Mouse (Mus musculus): ENCODE results near the gene Elmsan1.

The Elmsan1 gene

DNA sequence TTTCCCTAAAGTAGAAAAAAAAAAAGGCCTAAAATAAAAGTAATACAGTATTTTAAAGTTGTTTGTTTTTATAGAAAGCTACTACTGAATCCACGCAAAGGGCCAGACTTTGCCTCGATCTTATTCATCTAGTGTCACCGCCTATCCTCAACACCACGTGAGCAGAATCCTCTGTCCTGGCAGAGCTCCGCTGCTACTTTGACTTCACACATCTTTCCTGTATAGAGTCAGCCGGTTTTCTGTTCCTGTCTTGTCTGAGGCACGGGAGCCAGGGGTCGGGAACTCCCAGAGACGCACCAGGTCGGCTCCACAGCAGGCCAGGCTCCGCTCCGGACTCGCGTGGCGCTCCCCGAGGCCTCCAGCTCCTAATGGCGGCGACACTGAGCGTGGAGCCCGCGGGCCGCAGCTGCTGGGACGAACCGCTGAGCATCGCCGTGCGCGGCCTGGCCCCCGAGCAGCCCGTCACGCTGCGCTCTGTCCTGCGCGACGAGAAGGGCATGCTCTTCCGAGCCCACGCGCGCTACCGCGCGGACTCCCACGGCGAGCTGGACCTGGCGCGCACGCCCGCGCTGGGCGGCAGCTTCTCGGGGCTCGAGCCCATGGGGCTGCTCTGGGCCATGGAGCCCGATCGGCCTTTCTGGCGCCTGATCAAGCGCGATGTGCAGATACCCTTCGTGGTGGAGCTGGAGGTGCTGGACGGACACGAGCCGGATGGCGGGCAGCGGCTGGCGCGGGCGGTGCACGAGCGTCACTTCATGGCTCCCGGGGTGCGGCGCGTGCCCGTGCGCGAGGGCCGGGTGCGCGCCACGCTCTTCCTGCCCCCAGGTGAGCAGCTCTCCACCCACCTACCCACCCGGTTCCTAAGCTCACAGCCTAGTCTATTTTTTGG is 117.8 kb downstream of the Elmsan1 start, which contains the start of gene Acot6:
TSS of gene Acot6 (plus strand) at position 51 of the 889 bp plus-strand sequence.
- DNase-seq (ENCODE audit: low spot score) = peak; percentile 44

DNA sequence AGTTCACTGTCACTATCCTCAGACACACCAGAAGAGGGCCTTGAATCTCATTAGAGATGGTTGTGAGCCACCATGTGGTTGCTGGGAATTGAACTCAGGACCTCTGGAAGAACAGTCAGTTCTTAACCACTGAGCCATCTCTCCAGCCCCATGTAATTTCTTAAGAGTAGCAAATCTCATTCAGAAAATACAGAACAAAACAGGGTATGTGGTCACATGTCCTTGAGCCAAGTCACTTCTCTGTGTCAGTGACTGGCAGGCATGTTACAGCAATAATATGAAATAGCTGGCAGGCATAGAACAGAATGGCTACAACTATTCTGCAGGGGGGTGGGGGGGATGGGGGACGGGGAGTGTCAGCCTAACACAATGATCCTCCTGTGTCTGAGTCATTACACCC is 118.6 kb downstream of the Elmsan1 start:
- no peak for DNase-seq (ENCODE audit: low spot score)

- no peak for DNase-seq (ENCODE audit: low spot score)
Measured at GRCm38 (mm10) chr12:84099605-84100004, 119.1 kb downstream of the Elmsan1 start.

Data from urinary bladder, postnatal 25 days (tissue).